Mouse (Mus musculus) neural tube, embryonic 11.5 days (tissue): ENCODE results near the gene Ecel1. TPM values are rescaled to one million over a fixed set of nuclear protein-coding genes. Genes with fewer than 3 reads are reported as not detected.

Source experiments
- ATAC-seq: fragments of 200-750 bp; cut with Nextera tagmentation; 2 replicates; pipeline ENCODE4 v1.8.0; 2017; ENCODE audit warnings: moderate number of reproducible peaks, mild to moderate bottlenecking, moderate TSS enrichment, moderate library complexity; ENCODE audit not compliant: insufficient read depth, low FRiP score, low TSS enrichment
- DNase-seq: peaks from one replicate; pipeline ENCODE4 v3.0.0-alpha.2; 2015; ENCODE audit warnings: low spot score
- H3K27ac ChIP-seq: fragments of 300-500 bp; sonication (generic); 2 replicates; pipeline ENCODE4 v1.5.1; 2014; ENCODE audit warnings: low read depth, mild to moderate bottlenecking, low read length
- H3K27me3 ChIP-seq: fragments of 300-500 bp; sonication (generic); 2 replicates; pipeline ENCODE4 v1.6.1; 2014; ENCODE audit warnings: mild to moderate bottlenecking, low read length, mixed read lengths; ENCODE audit not compliant: control insufficient read depth, insufficient read depth
- H3K36me3 ChIP-seq: fragments of 300-500 bp; sonication (generic); 2 replicates; pipeline ENCODE4 v1.6.1; 2014; ENCODE audit warnings: mild to moderate bottlenecking, low read length, moderate library complexity, mixed read lengths; ENCODE audit not compliant: control insufficient read depth, insufficient read depth
- H3K4me1 ChIP-seq: fragments of 300-500 bp; sonication (generic); 2 replicates; pipeline ENCODE4 v1.6.1; 2014; ENCODE audit warnings: low read length, mixed read lengths; ENCODE audit not compliant: control insufficient read depth, insufficient read depth
- H3K4me2 ChIP-seq: fragments of 300-500 bp; sonication (generic); 2 replicates; pipeline ENCODE4 v1.6.1; 2014; ENCODE audit warnings: low read depth, mild to moderate bottlenecking, moderate library complexity
- H3K4me3 ChIP-seq: fragments of 300-500 bp; sonication (generic); 2 replicates; pipeline ENCODE4 v1.5.1; 2014; ENCODE audit warnings: low read depth, low read length
- H3K9ac ChIP-seq: fragments of 300-500 bp; sonication (generic); 2 replicates; pipeline ENCODE4 v1.6.1; 2014; ENCODE audit warnings: mild to moderate bottlenecking, low read length
- H3K9me3 ChIP-seq: fragments of 300-500 bp; sonication (generic); 2 replicates; pipeline ENCODE4 v1.6.1; 2016; ENCODE audit warnings: low read length; ENCODE audit not compliant: control insufficient read depth
- WGBS: fragments of 180-500 bp; shearing (Covaris S2); extraction: QIAGEN DNeasy Blood & Tissue Kit; methylation state at CpG from one replicate; pipeline ENCODE4 v1.1.7; 2014; 5-methylcytosine and 5-hydroxymethylcytosine counted together
- polyA plus RNA-seq: library from polyadenylated mRNA; unstranded; fragments of >200 nt; fragmentation: Nextera tagmentation; extraction: Ambion mirVana; gene quantifications from 2 replicates; pipeline ENCODE4 v1.2.1, GENCODE M21; 2014

The Ecel1 gene
- polyA plus RNA-seq, 1 experiment from 2014 or later: 36.8 TPM

DNA sequence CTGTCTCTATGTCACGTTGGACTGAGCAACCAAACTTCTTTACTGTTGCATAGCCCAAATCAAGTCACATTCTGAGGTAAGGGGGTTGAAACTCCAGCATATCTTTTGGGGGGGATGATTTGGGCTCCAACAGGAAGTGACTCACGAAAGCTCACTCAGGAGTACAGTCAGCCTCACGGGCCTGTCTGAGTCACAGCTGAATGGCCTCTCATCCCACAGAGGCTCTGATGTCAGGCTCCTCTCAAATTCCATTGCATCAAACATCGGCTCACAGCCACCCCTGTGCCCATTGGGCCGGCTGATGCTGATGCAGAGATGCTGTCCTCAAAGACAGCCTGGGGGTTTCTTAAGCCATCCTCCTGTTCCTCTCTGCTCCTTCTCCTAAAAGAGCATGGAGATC lies 24.6 kb upstream of the Ecel1 start:
- 0 out of 2 replicates have a peak, but pooled peaks cover under 1% of the 10 kb centered on the region for H3K4me1 ChIP-seq
- ATAC-seq (no peak), DNase-seq (no peak)
- no peak overlapping the region for H3K27ac ChIP-seq
- 72% methylated on average over 5 of the region's 5 CpGs for WGBS
- H3K36me3 ChIP-seq: no peaks in the 10 kb centered on the region
- H3K9me3 ChIP-seq: no peaks in the 10 kb centered on the region
- H3K27me3 ChIP-seq: peaks cover 30% of the 10 kb centered on the region
- H3K4me3 ChIP-seq: no peak overlapping the region
- no peak overlapping the region for H3K9ac ChIP-seq
- no peak overlapping the region for H3K4me2 ChIP-seq

DNA sequence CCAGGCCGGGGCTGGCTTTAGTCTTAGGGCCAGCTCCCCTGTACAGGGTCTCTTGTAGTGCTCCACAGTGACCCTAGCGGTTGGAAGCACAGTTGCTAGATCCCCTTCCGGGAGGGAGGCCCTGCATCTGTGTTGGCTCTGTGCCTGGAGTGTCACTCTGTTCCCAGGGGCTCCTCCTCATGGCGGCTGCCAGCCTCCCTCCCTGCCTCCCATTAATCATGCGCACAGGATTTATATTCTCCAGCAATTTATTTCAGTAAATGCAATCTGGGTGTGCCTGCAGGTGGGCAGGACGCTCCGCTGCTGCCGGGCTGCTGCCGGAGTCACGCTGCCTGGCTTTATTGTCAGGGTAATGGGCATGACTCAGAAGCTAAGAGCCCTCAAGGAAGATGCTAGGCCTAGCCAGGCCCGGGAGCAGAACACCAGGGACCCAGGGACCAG lies 19.6 kb upstream of the Ecel1 start:
- Histone ChIP-seq H3K27ac (no peak overlapping the region), H3K4me2 (no peak overlapping the region), H3K4me3 (no peak overlapping the region), H3K9me3 (no peaks in the 10 kb centered on the region), H3K36me3 (no peaks in the 10 kb centered on the region), H3K4me1 (0 out of 2 replicates have a peak, but pooled peaks cover 3% of the 10 kb centered on the region), H3K27me3 (no peaks in the 10 kb centered on the region), H3K9ac (no peak overlapping the region)
- peak; percentile 75 for DNase-seq
- 9% methylated on average over 11 of the region's 11 CpGs for WGBS
- ATAC-seq: peak; percentile 80

DNA sequence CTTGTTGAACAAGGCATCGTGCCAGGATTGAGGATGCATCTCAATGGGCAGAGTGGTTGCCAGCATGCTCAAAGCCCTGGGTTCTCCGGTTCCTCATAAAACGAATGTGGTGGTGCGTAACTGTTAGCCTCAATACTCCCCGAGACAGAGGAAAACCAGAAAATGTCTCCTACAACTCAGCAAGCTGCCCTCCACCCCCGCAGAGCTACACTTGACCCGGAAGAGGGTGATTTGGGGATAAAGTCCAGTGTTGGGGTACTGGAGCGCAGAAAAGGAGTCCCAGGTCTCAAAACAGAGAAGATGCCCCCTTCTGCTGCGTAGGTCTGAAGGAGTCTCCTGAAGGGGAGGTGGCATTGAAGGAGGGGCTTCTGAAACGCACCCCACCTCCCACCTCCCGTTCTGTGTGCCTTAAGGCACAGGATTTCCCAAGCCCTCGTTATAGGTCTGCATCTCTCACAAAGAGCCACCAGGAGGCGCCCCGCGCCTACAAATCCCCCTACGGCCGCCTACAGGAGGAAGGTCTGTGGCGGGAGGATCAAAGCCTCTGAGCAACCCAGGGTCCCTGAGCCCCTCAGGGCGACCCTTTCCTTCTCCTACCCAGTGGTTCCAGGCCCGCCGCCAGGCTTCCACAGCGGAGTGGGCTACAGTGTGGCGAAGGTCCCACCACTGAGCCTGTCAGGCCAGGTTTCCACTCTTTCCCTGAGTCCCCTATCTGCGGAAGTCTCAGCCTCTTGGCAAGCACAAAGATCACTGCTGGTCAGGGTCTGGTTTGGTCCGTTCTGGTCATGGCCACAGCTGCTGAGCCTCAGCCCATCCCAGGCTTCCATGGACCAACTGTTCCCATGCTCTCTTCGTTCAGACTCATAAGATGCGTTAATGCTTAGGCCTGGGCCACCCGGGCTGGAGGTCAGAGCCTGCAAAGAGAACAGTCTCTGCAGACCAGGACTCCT lies 18.0 kb upstream of the Ecel1 start:
- ATAC-seq (no peak; the same call in 1 of the 2 replicates), DNase-seq (peak; percentile 87)
- Histone ChIP-seq H3K9ac (no peak overlapping the region), H3K4me3 (no peak overlapping the region), H3K4me1 (peaks cover 10% of the 10 kb centered on the region; the same call in 1 of the 2 replicates), H3K9me3 (no peaks in the 10 kb centered on the region), H3K27ac (no peak overlapping the region), H3K36me3 (no peaks in the 10 kb centered on the region), H3K27me3 (no peaks in the 10 kb centered on the region), H3K4me2 (no peak overlapping the region)
- 20% methylated on average over 28 of the region's 28 CpGs for WGBS

DNA sequence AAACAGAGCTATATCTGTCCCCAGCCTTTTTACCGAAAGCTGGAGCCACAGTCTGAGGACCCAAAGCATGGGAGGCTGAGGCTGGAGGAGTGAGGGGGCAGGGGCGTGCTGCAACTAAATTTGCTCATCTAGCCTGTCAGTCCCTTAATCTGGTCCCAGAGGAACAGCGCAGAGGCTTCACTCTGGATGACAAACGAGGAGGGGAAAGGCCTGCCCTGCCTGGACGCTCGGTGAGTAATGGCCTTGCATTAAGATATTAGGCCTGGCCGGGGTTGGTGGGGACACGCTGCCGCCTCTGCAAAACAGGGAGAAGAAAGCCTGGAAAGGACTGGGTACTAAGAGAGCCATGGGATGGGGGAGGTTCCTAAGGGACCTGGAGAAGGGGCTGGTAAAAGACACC lies 16.0 kb upstream of the Ecel1 start:
- peak overlapping the region; percentile 44; the same call in 1 of the 2 replicates for H3K27ac ChIP-seq
- no peak overlapping the region for H3K9ac ChIP-seq
- DNase-seq (peak; percentile 54), ATAC-seq (no peak)
- no peak overlapping the region for H3K4me3 ChIP-seq
- H3K4me2 ChIP-seq: no peak overlapping the region
- 39% methylated on average over 9 of the region's 9 CpGs for WGBS
- H3K4me1 ChIP-seq: peaks cover 10% of the 10 kb centered on the region; the same call in 1 of the 2 replicates
- H3K27me3 ChIP-seq: no peaks in the 10 kb centered on the region
- H3K9me3 ChIP-seq: no peaks in the 10 kb centered on the region
- no peaks in the 10 kb centered on the region for H3K36me3 ChIP-seq

DNA sequence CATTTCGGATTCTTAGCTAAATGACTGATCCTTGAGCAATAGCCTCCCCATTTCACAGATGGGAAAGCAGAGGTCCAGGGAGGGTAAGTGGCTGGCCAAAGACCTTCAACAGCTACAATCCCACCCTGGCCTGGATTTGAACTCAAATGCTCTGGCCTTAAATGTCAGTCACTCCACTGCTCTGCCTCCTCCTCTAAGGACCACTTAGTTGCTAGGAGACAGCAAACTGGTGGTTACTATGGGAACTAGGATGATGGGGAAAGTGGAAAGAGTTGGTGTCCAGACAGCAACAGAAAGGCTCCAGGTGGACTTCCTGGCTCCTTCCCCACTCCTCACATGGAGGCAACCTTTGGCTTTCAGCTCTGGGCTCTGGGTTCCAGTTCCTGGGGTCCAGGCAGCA lies 15.0 kb upstream of the Ecel1 start:
- Histone ChIP-seq H3K27ac (no peak overlapping the region), H3K36me3 (no peaks in the 10 kb centered on the region), H3K9ac (no peak overlapping the region), H3K4me2 (no peak overlapping the region), H3K27me3 (no peaks in the 10 kb centered on the region), H3K4me1 (peaks cover 10% of the 10 kb centered on the region; the same call in 1 of the 2 replicates), H3K9me3 (no peaks in the 10 kb centered on the region), H3K4me3 (no peak overlapping the region)
- ATAC-seq (no peak), DNase-seq (no peak)
- 74% methylated on average over 1 of the region's 1 CpGs for WGBS

DNA sequence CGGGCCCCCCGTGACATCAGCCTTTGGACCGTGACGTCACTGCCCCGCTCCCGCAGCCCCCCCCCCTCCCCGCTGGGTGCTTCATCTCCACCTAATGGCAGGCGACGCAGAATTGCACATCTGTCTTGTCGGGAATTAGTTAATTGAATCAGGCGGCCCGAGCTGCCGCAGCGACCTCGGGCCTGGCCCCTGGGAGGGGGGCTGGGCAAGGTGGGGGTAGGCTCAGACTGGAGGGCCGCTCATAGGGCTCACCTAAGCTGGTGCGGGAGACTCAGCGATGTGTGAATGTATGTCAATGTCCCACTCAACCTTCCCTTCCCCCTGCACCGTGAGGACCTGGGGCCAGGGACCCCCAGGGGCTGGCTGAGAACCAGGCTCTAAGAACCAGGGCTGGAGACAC lies 14.1 kb upstream of the Ecel1 start:
- peak; percentile 42 for DNase-seq
- H3K4me1 ChIP-seq: peaks cover 7% of the 10 kb centered on the region; the same call in 1 of the 2 replicates
- no peaks in the 10 kb centered on the region for H3K9me3 ChIP-seq
- H3K4me3 ChIP-seq: no peak overlapping the region
- H3K9ac ChIP-seq: no peak overlapping the region
- 10% methylated on average over 18 of the region's 19 CpGs for WGBS
- ATAC-seq: peak; percentile 60
- no peaks in the 10 kb centered on the region; the same call in 1 of the 2 replicates for H3K27me3 ChIP-seq
- H3K27ac ChIP-seq: peak overlapping the region; percentile 11; the same call in 1 of the 2 replicates
- H3K4me2 ChIP-seq: no peak overlapping the region; the same call in 1 of the 2 replicates
- no peaks in the 10 kb centered on the region for H3K36me3 ChIP-seq

DNA sequence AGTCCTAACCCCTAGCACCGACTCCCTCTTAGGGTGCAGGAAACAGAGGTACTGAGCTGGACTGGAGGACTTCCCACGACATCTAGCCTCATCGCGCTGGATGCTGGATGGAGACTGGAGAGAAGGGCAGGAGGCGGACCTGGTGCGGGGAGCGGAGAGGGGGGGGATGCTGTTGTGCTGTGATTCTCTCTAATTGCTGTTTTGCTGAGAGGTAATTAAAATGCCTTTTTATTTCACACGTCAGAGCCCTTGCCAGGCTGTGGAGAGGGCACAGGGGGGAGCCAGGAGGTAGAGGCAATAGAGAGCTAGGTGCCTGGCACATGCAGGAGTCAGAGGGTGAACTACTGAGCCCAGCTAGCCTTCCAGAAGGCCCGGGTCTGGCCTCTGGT lies 8.5 kb upstream of the Ecel1 start:
- WGBS: 39% methylated on average over 9 of the region's 9 CpGs
- ATAC-seq: no peak
- no peak overlapping the region for H3K27ac ChIP-seq

DNA sequence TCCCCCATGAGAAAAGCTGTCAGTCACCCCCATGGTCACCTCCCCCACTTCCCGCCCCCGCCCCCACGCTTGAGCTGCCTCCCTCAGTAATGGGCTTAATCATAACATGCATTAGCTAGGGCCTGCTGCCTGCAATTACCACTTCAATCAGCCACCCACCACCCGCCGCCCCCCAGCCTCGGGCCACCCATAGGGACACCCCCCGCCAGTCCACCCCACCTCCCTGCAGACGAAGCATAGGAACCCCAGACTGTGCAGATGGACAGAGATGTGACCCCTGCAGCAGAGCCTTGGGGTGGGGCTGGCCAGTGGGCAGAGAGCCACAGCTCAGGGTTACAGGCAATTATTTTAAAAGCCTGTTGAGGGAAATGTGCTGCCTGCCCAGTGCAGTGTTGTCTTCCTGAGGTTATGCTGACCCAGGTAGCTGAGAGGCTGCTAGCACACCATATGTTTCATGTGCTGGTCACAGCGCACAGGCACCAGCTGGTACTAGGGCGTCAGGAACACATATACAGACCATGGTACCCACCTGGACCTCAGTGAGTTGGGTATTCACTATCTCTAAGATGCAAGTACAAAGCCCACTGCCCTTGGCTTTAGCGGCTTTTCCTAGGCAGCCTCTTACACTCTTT lies 8.0 kb upstream of the Ecel1 start:
- no peak for DNase-seq
- peaks cover 10% of the 10 kb centered on the region for H3K27me3 ChIP-seq
- no peak overlapping the region for H3K9ac ChIP-seq
- no peak overlapping the region for H3K4me2 ChIP-seq
- no peaks in the 10 kb centered on the region for H3K9me3 ChIP-seq
- WGBS: 35% methylated on average over 11 of the region's 11 CpGs
- no peaks in the 10 kb centered on the region for H3K4me1 ChIP-seq
- H3K27ac ChIP-seq: no peak overlapping the region
- no peak overlapping the region for H3K4me3 ChIP-seq
- no peaks in the 10 kb centered on the region for H3K36me3 ChIP-seq
- ATAC-seq: peak; percentile 23; the same call in 1 of the 2 replicates

More for the DNA sequence above, 8.5 kb upstream of the Ecel1 start:
- no peak for DNase-seq
- Histone ChIP-seq H3K36me3 (no peaks in the 10 kb centered on the region), H3K27me3 (peaks cover 10% of the 10 kb centered on the region), H3K9ac (no peak overlapping the region), H3K9me3 (no peaks in the 10 kb centered on the region), H3K4me1 (no peaks in the 10 kb centered on the region; the same call in 1 of the 2 replicates), H3K4me3 (no peak overlapping the region), H3K4me2 (no peak overlapping the region)
